ENCODE assay signal across 21 mouse cellular contexts in genomic region chr3:119955745-119956615, GRCm38 (mm10).
A peak's percentile ranks its signal among the peaks of the same experiment; 100 is the strongest.
DNase-seq lines count a peak whose midpoint lies in the region; ATAC-seq and TF ChIP-seq lines count a peak whose summit lies in the region.
"Had no signal": no experiment of that assay in that cellular context is flagged by ENCODE, and none has a peak within 500 bp of the region (broad histone marks: within the 10 kb centered on the region; RNA-seq: fewer than 3 reads in every experiment).

No protein-coding gene starts in this region.

- ATAC-seq in forebrain, embryonic 15.5 days (replicated peaks): 0 out of 2 replicates have a peak, but pooled peaks have one; percentile 18
- peak; percentile 98 for ATAC-seq in Patski
- ATAC-seq in midbrain, embryonic 15.5 days (replicated peaks): no peak
- ATAC-seq: inflammation-experienced regulatory T-cells, adult 6 months had no signal

- no peak overlapping the region for H3K27ac ChIP-seq in forebrain, embryonic 15.5 days (replicated peaks)
- H3K27ac ChIP-seq in forebrain, embryonic 10.5 days: no peak overlapping the region
- H3K27ac ChIP-seq in midbrain, embryonic 15.5 days: no peak overlapping the region
- H3K27ac ChIP-seq: gastrocnemius, adult 2 months; heart, embryonic 15.5 days; hindbrain, embryonic 14.5 days; stomach, postnatal 0 days had no signal

- no peak for DNase-seq in forebrain, embryonic 10.5 days (ENCODE audit: extremely low spot score, low spot score)
- DNase-seq in left cerebral cortex, postnatal 36 days (ENCODE audit: low spot score in 2 of 2): peak; percentile 14 to 31
- no peak for DNase-seq in left cerebral cortex, adult 11 months (ENCODE audit: low spot score)
- DNase-seq in 3T3-L1 (ENCODE audit: low read depth, low spot score) (peak; percentile 78), Patski (ENCODE audit: low read depth, low spot score) (peak; percentile 66)
- no peak for DNase-seq in cerebellum, adult 11 months
- DNase-seq: cerebellum, adult 2 months; cerebellum, postnatal 25 days; gastrocnemius, adult 2 months; heart, postnatal 36 days; kidney, adult 18-20 months; lung, postnatal 10 days had no signal

- no peak for TF ChIP-seq CTCF in Patski (IDR thresholded peaks at IDR 0.05)

- 59% methylated on average over 7 of the region's 7 CpGs for WGBS in forebrain, embryonic 15.5 days
- 91% methylated on average over 7 of the region's 7 CpGs for WGBS in forebrain, embryonic 10.5 days
- 76% methylated on average over 7 of the region's 7 CpGs for WGBS in midbrain, embryonic 15.5 days

- in situ Hi-C loops in Patski (cut with MboI; ENCODE audit: low pct_unique_long_range_greater_than_20kb): no loop called here

- peaks cover 37% of the 10 kb centered on the region for H3K4me1 ChIP-seq in forebrain, embryonic 15.5 days
- H3K4me1 ChIP-seq in forebrain, embryonic 10.5 days: peaks cover 25% of the 10 kb centered on the region
- peaks cover 3% of the 10 kb centered on the region; the same call in 1 of the 2 replicates for H3K4me1 ChIP-seq in midbrain, embryonic 15.5 days

- no peaks in the 10 kb centered on the region for H3K27me3 ChIP-seq in forebrain, embryonic 15.5 days
- H3K27me3 ChIP-seq in forebrain, embryonic 10.5 days (ENCODE audit: poor library complexity, severe bottlenecking): no peaks in the 10 kb centered on the region
- no peaks in the 10 kb centered on the region for H3K27me3 ChIP-seq in Patski
- no peaks in the 10 kb centered on the region for H3K27me3 ChIP-seq in midbrain, embryonic 15.5 days (replicated peaks)
- H3K27me3 ChIP-seq: CH12.LX; heart, embryonic 15.5 days had no signal

- no peaks in the 10 kb centered on the region for H3K36me3 ChIP-seq in forebrain, embryonic 15.5 days
- H3K36me3 ChIP-seq in forebrain, embryonic 10.5 days (replicated peaks): no peaks in the 10 kb centered on the region
- no peaks in the 10 kb centered on the region for H3K36me3 ChIP-seq in midbrain, embryonic 15.5 days (replicated peaks)
- H3K36me3 ChIP-seq: G1E; heart, embryonic 15.5 days had no signal

- no peak overlapping the region for H3K9ac ChIP-seq in forebrain, embryonic 15.5 days (replicated peaks)
- H3K9ac ChIP-seq in midbrain, embryonic 15.5 days: no peak overlapping the region
- H3K9ac ChIP-seq: heart, embryonic 15.5 days; hindbrain, embryonic 14.5 days had no signal

- no peaks in the 10 kb centered on the region for H3K9me3 ChIP-seq in forebrain, embryonic 15.5 days
- H3K9me3 ChIP-seq in forebrain, embryonic 10.5 days: no peaks in the 10 kb centered on the region
- H3K9me3 ChIP-seq in midbrain, embryonic 15.5 days: no peaks in the 10 kb centered on the region
- H3K9me3 ChIP-seq: heart, embryonic 15.5 days had no signal

- no peak overlapping the region for H3K4me3 ChIP-seq in forebrain, embryonic 15.5 days
- H3K4me3 ChIP-seq in forebrain, embryonic 10.5 days: no peak overlapping the region
- H3K4me3 ChIP-seq in midbrain, embryonic 15.5 days: no peak overlapping the region
- H3K4me3 ChIP-seq: gastrocnemius, adult 2 months; heart, embryonic 15.5 days had no signal

- CTCF ChIA-PET in Patski (lab: Charles Lee): interaction anchor here (0.8 to 1.0 kb wide), 3 partner anchors 37 to 109 kb away, joined by 3 to 5 read pairs (median 3); no protein-coding TSS in a partner anchor

- POLR2A ChIA-PET in Patski (lab: Charles Lee): interaction anchor here (0.7 kb wide), 1 partner anchor 236 kb away, joined by 4 read pairs; no protein-coding TSS in a partner anchor

- H3K4me2 ChIP-seq in forebrain, embryonic 15.5 days (replicated peaks): no peak overlapping the region
- H3K4me2 ChIP-seq in midbrain, embryonic 15.5 days: no peak overlapping the region
- H3K4me2 ChIP-seq: heart, embryonic 15.5 days; hindbrain, embryonic 14.5 days; midbrain, embryonic 11.5 days had no signal

- intact Hi-C loops in left cerebral cortex, postnatal 36 days (cut with DNase I): no loop called here

Comparison
In these comparisons a context has a peak if more than half of its experiments do, and no peak if none do; other contexts are left out.
1. DNase-seq: peak in left cerebral cortex, postnatal 36 days (2 of 2), 3T3-L1 (single experiment) and Patski (single experiment); none in forebrain, embryonic 10.5 days (single experiment), left cerebral cortex, adult 11 months (single experiment) and cerebellum, adult 11 months (single experiment).